In genomic region chr11:118957070-118957471, GRCm38 (mm10) we compare ENCODE assay signal across 10 mouse cellular contexts. TPM values are rescaled to one million over a fixed set of nuclear protein-coding genes. Genes with fewer than 3 reads are reported as not detected.
A peak's percentile ranks its signal among the peaks of the same experiment; 100 is the strongest.
DNase-seq lines count a peak whose midpoint lies in the region; ATAC-seq and TF ChIP-seq lines count a peak whose summit lies in the region.
"Had no signal": no experiment of that assay in that cellular context is flagged by ENCODE, and none has a peak within 500 bp of the region (broad histone marks: within the 10 kb centered on the region; RNA-seq: fewer than 3 reads in every experiment).

No protein-coding gene starts in this region.

- H3K27me3 ChIP-seq in cerebellum, adult 2 months (ENCODE audit: control insufficient read depth, insufficient read depth, low read length): no peaks in the 10 kb centered on the region
- peaks cover 7% of the 10 kb centered on the region; the same call in 1 of the 2 replicates for H3K27me3 ChIP-seq in midbrain, embryonic 13.5 days

- H3K36me3 ChIP-seq in midbrain, embryonic 13.5 days: no peaks in the 10 kb centered on the region

- no peak overlapping the region for H3K4me2 ChIP-seq in midbrain, embryonic 13.5 days (replicated peaks)

- no peak for TF ChIP-seq POLR2A in cerebellum, adult 2 months (IDR thresholded peaks at IDR 0.05; ENCODE audit: borderline replicate concordance, insufficient read depth, low read length)

- no peaks in the 10 kb centered on the region for H3K9me3 ChIP-seq in midbrain, embryonic 13.5 days

- no peak overlapping the region for H3K4me3 ChIP-seq in cerebellum, adult 2 months (replicated peaks; ENCODE audit: insufficient read depth, low read depth, low read length)
- no peak overlapping the region for H3K4me3 ChIP-seq in midbrain, embryonic 13.5 days (replicated peaks)

- H3K9ac ChIP-seq in midbrain, embryonic 13.5 days (replicated peaks): 0 out of 2 replicates have a peak overlapping the region, but pooled peaks have one; percentile 12

- ATAC-seq in midbrain, embryonic 13.5 days: peak; percentile 58

- WGBS in cerebellum, adult 2 months: 3% methylated on average over 14 of the region's 14 CpGs
- 54% methylated on average over 14 of the region's 14 CpGs for WGBS in midbrain, embryonic 13.5 days

- H3K27ac ChIP-seq in cerebellum, adult 2 months (ENCODE audit: insufficient read depth, low read length): peak overlapping the region; percentile 41
- H3K27ac ChIP-seq in midbrain, embryonic 13.5 days: peak overlapping the region; percentile 49; the same call in 1 of the 2 replicates

- H3K4me1 ChIP-seq in cerebellum, adult 2 months (ENCODE audit: control insufficient read depth, insufficient read depth, low read length): peaks cover 42% of the 10 kb centered on the region
- peaks cover 55% of the 10 kb centered on the region for H3K4me1 ChIP-seq in midbrain, embryonic 13.5 days (replicated peaks)

- peak; percentile 8 for DNase-seq in adrenal gland, postnatal 25 days
- DNase-seq in adrenal gland, adult 8-10 months: no peak
- peak; percentile 89 to 91 for DNase-seq in cerebellum, adult 2 months
- DNase-seq in gastrocnemius, postnatal 10 days: peak; percentile 43
- DNase-seq in layer of hippocampus, adult 18-20 months (ENCODE audit: low spot score in 2 of 2): peak; percentile 47 to 78
- DNase-seq in spleen, postnatal 4 days (ENCODE audit: low spot score in 2 of 2): no peak
- no peak for DNase-seq in spleen, postnatal 10 days (ENCODE audit: low spot score in 2 of 2)

- TF ChIP-seq CTCF in cerebellum, adult 2 months (IDR thresholded peaks at IDR 0.05; ENCODE audit: borderline replicate concordance, insufficient read depth, low read depth, low read length): no peak

RNA-seq across cellular contexts. Expression of gene Enpp7, which starts 30.9 kb away (rescaled TPM):
- total RNA-seq in adrenal gland, postnatal 25 days (2021): not detected in 2 replicates
- total RNA-seq in adrenal gland, adult 8-10 months (2022): not detected
- not detected in 2 replicates for polyA plus RNA-seq in cerebellum, adult 2 months (2012; rRNA removed)
- not detected for total RNA-seq in gastrocnemius, postnatal 10 days (2021)
- total RNA-seq in layer of hippocampus, adult 18-20 months (2021): not detected
- not detected in 2 replicates for polyA plus RNA-seq in midbrain, embryonic 13.5 days (2015; fragmentation: Nextera tagmentation; extraction: Ambion mirVana)
- total RNA-seq: liver, adult 2 months had no signal
- polyA plus RNA-seq: liver, adult 2 months; stomach, embryonic 16.5 days had no signal

RNA-seq across cellular contexts. Expression of gene Rbfox3, which starts 45.7 kb away (rescaled TPM):
- 6.2 and 7.2 TPM in 2 replicates for total RNA-seq in adrenal gland, postnatal 25 days (2021)
- total RNA-seq in adrenal gland, adult 8-10 months (2022): 10 to 100 TPM in 1 of 4 experiments, 1 to 10 TPM in 3; 5.3 to 13.6 (median 7.8) TPM
- polyA plus RNA-seq in cerebellum, adult 2 months (2012; rRNA removed): 163 and 201 TPM in 2 replicates
- under 1 TPM; 0.26 to 0.63 TPM for total RNA-seq in gastrocnemius, postnatal 10 days (2021)
- total RNA-seq in layer of hippocampus, adult 18-20 months (2021): 100 to 1,000 TPM; 264 to 275 TPM
- 28.2 and 29.9 TPM in 2 replicates for polyA plus RNA-seq in midbrain, embryonic 13.5 days (2015; fragmentation: Nextera tagmentation; extraction: Ambion mirVana)

Comparison
In these comparisons a context has a peak if more than half of its experiments do, and no peak if none do; other contexts are left out.
1. DNase-seq: peak in adrenal gland, postnatal 25 days (single experiment), cerebellum, adult 2 months (2 of 2), gastrocnemius, postnatal 10 days (single experiment) and layer of hippocampus, adult 18-20 months (2 of 2); none in adrenal gland, adult 8-10 months (single experiment), spleen, postnatal 4 days (0 of 2) and spleen, postnatal 10 days (0 of 2).
2. RNA of gene Rbfox3, which starts 45.7 kb away (total RNA-seq): 264 to 275 TPM in layer of hippocampus, adult 18-20 months; 5.3 to 13.6 TPM in adrenal gland, adult 8-10 months, 6.2 to 7.2 TPM in adrenal gland, postnatal 25 days and 0.26 to 0.63 TPM in gastrocnemius, postnatal 10 days; every median in the first group is over 10 times any median in the second.